In genomic region chr16:58408062-58408486, GRCm38 (mm10) we compare ENCODE assay signal across 8 mouse cellular contexts. TPM values are rescaled to one million over a fixed set of nuclear protein-coding genes. Genes with fewer than 3 reads are reported as not detected.
DNase-seq lines count a peak whose midpoint lies in the region; ATAC-seq and TF ChIP-seq lines count a peak whose summit lies in the region.

TSS of gene Dcbld2 (plus strand) at chr16:58408443.

- peak within 1 kb of the TSS; percentile 84 for H3K27ac ChIP-seq in embryonic facial prominence, embryonic 14.5 days (replicated peaks; ENCODE audit: low read depth, low read length)
- peak within 1 kb of the TSS; percentile 82 for H3K27ac ChIP-seq in heart, adult 2 months
- H3K27ac ChIP-seq in limb, embryonic 13.5 days, result peak within 1 kb of the TSS; percentile 83
- peak within 1 kb of the TSS; percentile 92 for H3K27ac ChIP-seq in midbrain, embryonic 16.5 days (ENCODE audit: low read length)

- ATAC-seq in embryonic facial prominence, embryonic 14.5 days (ENCODE audit: low read depth), result peak; percentile 100
- ATAC-seq in limb, embryonic 13.5 days (ENCODE audit: low FRiP score, low read depth), result peak; percentile 100
- ATAC-seq in midbrain, embryonic 16.5 days, result peak; percentile 100

- H3K9me3 ChIP-seq in embryonic facial prominence, embryonic 14.5 days (ENCODE audit: control insufficient read depth, low read length), result no peaks in the 10 kb centered on the region
- H3K9me3 ChIP-seq in limb, embryonic 13.5 days, result no peaks in the 10 kb centered on the region
- H3K9me3 ChIP-seq in midbrain, embryonic 16.5 days (replicated peaks; ENCODE audit: control insufficient read depth, low read length, poor library complexity, severe bottlenecking), result no peaks in the 10 kb centered on the region

- no peak for TF ChIP-seq POLR2A in heart, adult 2 months (IDR thresholded peaks at IDR 0.05; ENCODE audit: insufficient read depth, low read depth, low read length)

- peak; percentile 100 for DNase-seq in 3134 (ENCODE audit: extremely low read depth, insufficient read length, low spot score)
- DNase-seq in adrenal gland, postnatal 4 days (ENCODE audit: low spot score in 2 of 2), result peak; percentile 79 to 93
- DNase-seq in embryonic facial prominence, embryonic 14.5 days (ENCODE audit: low spot score), result peak; percentile 99
- peak; percentile 94 to 98 for DNase-seq in heart, adult 2 months
- DNase-seq in kidney, adult 8-10 months, result peak; percentile 96 to 98
- DNase-seq in spleen, postnatal 10 days (ENCODE audit: low spot score in 2 of 2), result peak; percentile 79 to 95

- intact Hi-C loops in heart, adult 2 months (cut with DNase I), result loop anchor here (5.0 to 10.0 kb wide), 2 partner anchors 114 to 803 kb away; partner anchors contain the start of genes Cmss1 and St3gal6

- 0% methylated on average over 10 of the region's 32 CpGs for WGBS in embryonic facial prominence, embryonic 14.5 days
- under 1% methylated on average over 31 of the region's 32 CpGs for WGBS in heart, adult 2 months
- WGBS in limb, embryonic 13.5 days, result under 1% methylated on average over 28 of the region's 32 CpGs
- 0% methylated on average over 29 of the region's 32 CpGs for WGBS in midbrain, embryonic 16.5 days

- H3K4me2 ChIP-seq in embryonic facial prominence, embryonic 14.5 days (ENCODE audit: low read depth, low read length), result peak within 1 kb of the TSS; percentile 85
- peak within 1 kb of the TSS; percentile 75 for H3K4me2 ChIP-seq in limb, embryonic 13.5 days (replicated peaks)
- H3K4me2 ChIP-seq in midbrain, embryonic 16.5 days (ENCODE audit: low read length), result peak within 1 kb of the TSS; percentile 79

- peak within 1 kb of the TSS; percentile 90 for H3K9ac ChIP-seq in embryonic facial prominence, embryonic 14.5 days (ENCODE audit: low read depth, low read length)
- peak within 1 kb of the TSS; percentile 88 for H3K9ac ChIP-seq in heart, adult 2 months (ENCODE audit: low read depth, low read length)
- H3K9ac ChIP-seq in limb, embryonic 13.5 days, result peak within 1 kb of the TSS; percentile 89
- H3K9ac ChIP-seq in midbrain, embryonic 16.5 days (ENCODE audit: low read depth, low read length), result peak within 1 kb of the TSS; percentile 77

- no peak for TF ChIP-seq EP300 in heart, adult 2 months (IDR thresholded peaks at IDR 0.05; ENCODE audit: insufficient read depth, low read depth, low read length)

- no peak for TF ChIP-seq CTCF in heart, adult 2 months (IDR thresholded peaks at IDR 0.05)

- H3K27me3 ChIP-seq in embryonic facial prominence, embryonic 14.5 days (replicated peaks; ENCODE audit: control insufficient read depth, insufficient read depth, low read length), result no peaks in the 10 kb centered on the region
- H3K27me3 ChIP-seq in heart, adult 2 months (ENCODE audit: control insufficient read depth, insufficient read depth, low read length), result no peaks in the 10 kb centered on the region
- H3K27me3 ChIP-seq in limb, embryonic 13.5 days, result no peaks in the 10 kb centered on the region
- no peaks in the 10 kb centered on the region for H3K27me3 ChIP-seq in midbrain, embryonic 16.5 days (ENCODE audit: control insufficient read depth, insufficient read depth, low read depth, low read length)

- H3K4me3 ChIP-seq in embryonic facial prominence, embryonic 14.5 days (ENCODE audit: low read depth, low read length), result peak within 1 kb of the TSS; percentile 86
- H3K4me3 ChIP-seq in heart, adult 2 months, result peak within 1 kb of the TSS; percentile 84
- H3K4me3 ChIP-seq in limb, embryonic 13.5 days, result peak within 1 kb of the TSS; percentile 91
- H3K4me3 ChIP-seq in midbrain, embryonic 16.5 days (ENCODE audit: low read depth, low read length), result peak within 1 kb of the TSS; percentile 80

- H3K36me3 ChIP-seq in embryonic facial prominence, embryonic 14.5 days (ENCODE audit: control insufficient read depth, insufficient read depth, low read length), result no peaks in the 10 kb centered on the region
- no peaks in the 10 kb centered on the region for H3K36me3 ChIP-seq in heart, adult 2 months (ENCODE audit: control insufficient read depth, insufficient read depth, low read length)
- no peaks in the 10 kb centered on the region for H3K36me3 ChIP-seq in limb, embryonic 13.5 days
- no peaks in the 10 kb centered on the region for H3K36me3 ChIP-seq in midbrain, embryonic 16.5 days (ENCODE audit: control insufficient read depth, insufficient read depth, low read length)

- no peaks in the 10 kb centered on the region for H3K79me2 ChIP-seq in heart, adult 2 months (replicated peaks; ENCODE audit: control insufficient read depth, insufficient read depth, low read length)

- H3K4me1 ChIP-seq in embryonic facial prominence, embryonic 14.5 days (ENCODE audit: control insufficient read depth, insufficient read depth, low read length), result 0 out of 2 replicates have a peak, but pooled peaks cover 7% of the 10 kb centered on the region
- H3K4me1 ChIP-seq in heart, adult 2 months (ENCODE audit: control insufficient read depth, insufficient read depth, low read length), result peaks cover 1% of the 10 kb centered on the region; the same call in 1 of the 2 replicates
- peaks cover 14% of the 10 kb centered on the region for H3K4me1 ChIP-seq in limb, embryonic 13.5 days
- H3K4me1 ChIP-seq in midbrain, embryonic 16.5 days (ENCODE audit: control insufficient read depth, insufficient read depth, low read length), result peaks cover 12% of the 10 kb centered on the region

RNA-seq across cellular contexts. Expression of gene Dcbld2, which starts in this region (rescaled TPM):
- 10 to 100 TPM; 13.1 to 15.8 TPM for total RNA-seq in adrenal gland, postnatal 4 days (2021)
- polyA plus RNA-seq in embryonic facial prominence, embryonic 14.5 days (2014; fragmentation: Nextera tagmentation; extraction: Ambion mirVana), result 7.9 and 9.2 TPM in 2 replicates
- total RNA-seq in heart, adult 2 months (2021), result 10 to 100 TPM; 14.0 to 16.8 TPM
- polyA plus RNA-seq in heart, adult 2 months (2012; rRNA removed), result 9.0 and 17.8 TPM in 2 replicates
- 5.5 and 5.6 TPM in 2 replicates for polyA plus RNA-seq in limb, embryonic 13.5 days (2015; fragmentation: Nextera tagmentation; extraction: Ambion mirVana)
- polyA plus RNA-seq in midbrain, embryonic 16.5 days (2015; fragmentation: Nextera tagmentation; extraction: Ambion mirVana), result 5.5 and 5.9 TPM in 2 replicates

Comparison
In these comparisons a context has a peak if more than half of its experiments do, and no peak if none do; other contexts are left out.
1. Peak in every context shown above with its lines: DNase-seq, ATAC-seq, H3K4me3 ChIP-seq and H3K27ac ChIP-seq.